Mouse (Mus musculus) ES-Bruce4 (cell line): ENCODE results near the gene Pigs. TPM values are rescaled to one million over a fixed set of nuclear protein-coding genes. Genes with fewer than 3 reads are reported as not detected.

Source experiments
- H3K27ac ChIP-seq: 2 replicates; pipeline ENCODE4 v1.5.1; 2012; ENCODE audit warnings: low read length, inconsistent platforms; ENCODE audit not compliant: insufficient read depth
- H3K27me3 ChIP-seq: 2 replicates; pipeline ENCODE4 v1.6.1; 2012; ENCODE audit warnings: mild to moderate bottlenecking, low read length, inconsistent platforms; ENCODE audit not compliant: control insufficient read depth, poor library complexity, insufficient read depth, severe bottlenecking
- H3K36me3 ChIP-seq: 2 replicates; pipeline ENCODE4 v1.6.1; 2012; ENCODE audit warnings: inconsistent platforms, mild to moderate bottlenecking, low read length, moderate library complexity; ENCODE audit not compliant: control insufficient read depth, poor library complexity, insufficient read depth, severe bottlenecking
- H3K4me1 ChIP-seq: one replicate; pipeline ENCODE4 v1.8.1; 2011; ENCODE audit warnings: low read length; ENCODE audit not compliant: control insufficient read depth, insufficient read depth
- H3K4me3 ChIP-seq: 2 replicates; pipeline ENCODE4 v1.5.1; 2011; ENCODE audit warnings: low read depth, mild to moderate bottlenecking, low read length
- H3K9ac ChIP-seq: 2 replicates; pipeline ENCODE4 v1.6.1; 2012; ENCODE audit warnings: low read depth, mild to moderate bottlenecking, inconsistent platforms; ENCODE audit not compliant: poor library complexity, severe bottlenecking
- H3K9me3 ChIP-seq: replicated peaks from 2 replicates; pipeline ENCODE4 v1.6.1; 2012; ENCODE audit warnings: mild to moderate bottlenecking, low read length, inconsistent platforms; ENCODE audit not compliant: control insufficient read depth, poor library complexity, insufficient read depth, severe bottlenecking
- CTCF ChIP-seq: IDR thresholded peaks from one replicate; pipeline ENCODE4 v1.8.1; 2011; ENCODE audit warnings: low read depth, low read length
- EP300 ChIP-seq: IDR thresholded peaks from 2 replicates; pipeline ENCODE4 v1.6.1; 2011; ENCODE audit warnings: low read depth, low read length; ENCODE audit not compliant: insufficient read depth
- POLR2A ChIP-seq: IDR thresholded peaks from one replicate; pipeline ENCODE4 v1.8.1; 2011; ENCODE audit warnings: low read length; ENCODE audit not compliant: insufficient read depth
- polyA plus RNA-seq: library from polyadenylated mRNA; stranded (reverse); fragments of >200 nt; gene quantifications from 2 replicates; pipeline ENCODE4 v1.2.4, GENCODE M21; 2011; ENCODE audit warnings: low read depth; ENCODE audit not compliant: missing spikeins, insufficient read depth, insufficient read length

Pigs gene
- polyA plus RNA-seq, 1 experiment = 24.2 TPM

DNA sequence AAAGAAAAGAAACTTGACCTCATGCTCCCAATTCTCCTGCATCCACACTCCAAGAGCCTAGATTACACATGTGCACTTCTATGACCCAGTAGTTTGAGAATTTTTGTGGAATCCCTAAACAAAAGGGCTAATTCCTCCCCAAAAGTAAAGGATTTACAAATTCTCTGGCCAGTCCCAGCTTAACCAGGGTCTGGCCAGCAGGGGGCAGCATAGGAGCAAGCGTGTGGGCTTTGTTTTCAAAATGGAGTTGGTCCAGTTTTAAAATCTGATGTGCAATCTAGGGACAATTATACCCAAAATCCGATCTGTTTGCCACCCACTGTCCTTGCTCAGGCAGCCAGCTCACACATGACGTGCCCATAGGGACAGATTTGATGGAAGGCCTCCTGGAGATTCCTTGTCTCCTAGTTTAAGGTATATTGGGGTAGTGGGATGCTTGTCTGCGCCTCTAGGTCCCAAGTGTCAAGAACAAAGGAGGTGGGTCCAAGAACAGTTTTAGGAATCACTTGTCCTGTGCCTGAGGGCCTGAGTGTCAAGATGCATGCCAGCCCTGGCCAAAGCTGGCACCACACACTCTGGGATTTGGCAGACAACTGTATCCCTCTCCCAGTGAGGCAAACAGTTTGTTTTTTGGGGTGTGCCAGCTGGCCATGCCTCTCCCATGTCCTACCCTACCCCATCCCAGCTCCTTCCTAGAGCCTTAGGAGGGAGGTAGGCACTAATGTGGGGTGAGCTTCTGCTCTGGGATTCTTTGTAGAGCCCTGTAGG, 27.4 kb downstream of the Pigs start:
- no peaks in the 10 kb centered on the region for H3K9me3 ChIP-seq
- no peaks in the 10 kb centered on the region for H3K27me3 ChIP-seq
- H3K9ac ChIP-seq = no peak overlapping the region
- TF ChIP-seq CTCF = peak; percentile 80
- TF ChIP-seq EP300 = no peak
- H3K4me3 ChIP-seq = no peak overlapping the region
- peaks cover 3% of the 10 kb centered on the region for H3K4me1 ChIP-seq
- no peaks in the 10 kb centered on the region for H3K36me3 ChIP-seq
- no peak overlapping the region for H3K27ac ChIP-seq

DNA sequence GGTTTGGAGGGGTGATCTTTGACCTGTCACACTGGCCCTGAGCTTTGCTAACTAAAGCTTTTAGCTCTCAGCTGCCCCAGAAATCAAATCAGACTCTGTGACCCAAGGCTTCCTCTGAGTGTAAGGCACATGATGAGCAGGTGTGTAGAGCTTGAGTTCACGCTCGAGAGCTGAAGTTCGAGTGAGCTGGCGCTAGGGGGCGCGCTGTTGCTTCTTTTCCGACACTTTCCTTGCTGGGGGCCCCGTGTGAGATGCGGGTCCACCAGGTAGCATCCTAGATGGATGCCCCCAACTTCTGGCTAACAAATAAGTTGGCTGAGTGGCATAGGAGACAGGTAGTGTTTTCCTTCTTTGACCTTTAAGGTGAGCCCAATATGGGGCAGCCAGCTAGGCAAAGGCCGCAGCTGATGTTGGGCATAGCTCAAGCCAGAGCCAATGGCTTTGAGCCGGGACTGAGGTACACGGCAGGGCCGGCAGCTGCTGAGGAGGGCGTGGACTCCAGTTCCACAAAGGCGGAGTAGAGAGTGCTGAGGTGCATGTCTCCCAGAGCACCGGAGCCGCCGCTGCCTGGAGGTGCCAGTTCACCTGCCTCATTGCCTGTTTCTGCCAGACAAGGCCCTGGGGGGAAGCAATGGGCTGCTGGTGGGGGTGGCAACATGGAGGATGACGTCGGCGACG, 30.3 kb downstream of the Pigs start:
- no peak for TF ChIP-seq POLR2A
- TF ChIP-seq EP300 = 0 out of 2 replicates have a peak, but pooled peaks have one; percentile 16
- TF ChIP-seq CTCF = peak; percentile 91
- Histone ChIP-seq H3K27me3 (no peaks in the 10 kb centered on the region), H3K9me3 (no peaks in the 10 kb centered on the region), H3K4me3 (peak overlapping the region; percentile 43), H3K9ac (0 out of 2 replicates have a peak overlapping the region, but pooled peaks have one; percentile 1), H3K36me3 (no peaks in the 10 kb centered on the region), H3K27ac (no peak overlapping the region), H3K4me1 (no peaks in the 10 kb centered on the region)

DNA sequence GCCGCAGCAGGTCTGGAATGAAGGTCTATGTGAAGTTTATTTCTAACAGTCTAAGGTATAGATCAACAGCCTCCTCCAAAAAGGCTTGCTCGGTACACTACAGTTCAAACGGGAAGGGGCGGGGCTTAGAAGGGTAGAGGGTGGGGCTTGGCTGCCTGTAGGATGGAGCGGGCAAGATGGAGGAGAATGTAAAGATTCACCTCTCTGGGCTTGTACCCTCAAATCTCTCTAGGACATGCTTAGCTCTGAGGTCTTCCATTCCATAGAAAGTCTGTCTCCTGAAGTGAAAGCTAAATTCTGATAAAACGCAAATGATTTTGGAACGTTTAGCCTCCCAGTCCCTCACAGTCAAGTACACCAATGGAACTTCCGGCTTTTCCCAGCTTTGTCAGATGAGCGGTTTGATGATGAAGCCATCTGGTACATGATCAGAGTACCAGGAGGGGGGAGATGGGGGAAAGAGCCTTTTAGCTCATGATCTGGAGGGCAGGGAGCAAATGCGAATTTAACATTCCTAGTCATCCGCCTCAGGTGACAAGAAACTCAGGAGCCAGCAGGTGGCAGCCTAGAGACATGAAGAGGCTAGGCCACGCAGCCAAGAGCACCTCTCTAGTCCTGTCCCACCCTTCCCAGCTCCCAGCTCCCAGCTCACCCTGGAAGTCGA, 32.0 kb downstream of the Pigs start:
- no peaks in the 10 kb centered on the region for H3K4me1 ChIP-seq
- H3K9me3 ChIP-seq = no peaks in the 10 kb centered on the region
- H3K36me3 ChIP-seq = no peaks in the 10 kb centered on the region
- H3K9ac ChIP-seq = peak overlapping the region; percentile 41
- H3K27ac ChIP-seq = peak overlapping the region; percentile 1; the same call in 1 of the 2 replicates
- no peaks in the 10 kb centered on the region for H3K27me3 ChIP-seq
- H3K4me3 ChIP-seq = peak overlapping the region; percentile 65
- peak; percentile 68 for TF ChIP-seq POLR2A
- TF ChIP-seq CTCF = peak; percentile 81
- TF ChIP-seq EP300 = no peak

DNA sequence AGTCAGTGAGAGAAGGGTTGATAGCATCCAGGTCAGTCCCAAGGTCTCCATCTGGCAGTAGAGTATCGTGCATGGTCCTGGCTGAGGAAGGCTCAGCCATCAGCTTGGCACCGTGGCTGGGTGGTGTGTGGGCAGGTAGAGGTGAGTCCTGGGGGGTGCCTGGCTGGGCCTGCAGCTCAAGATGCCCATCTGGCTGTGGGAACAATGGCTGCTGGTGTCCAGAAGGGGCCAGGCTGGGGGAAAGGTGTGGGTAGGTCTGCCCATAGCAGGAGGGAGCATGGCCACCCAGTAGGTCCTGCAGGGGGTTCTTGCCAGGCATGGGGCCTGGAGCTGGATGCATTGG, 32.5 kb downstream of the Pigs start:
- no peak overlapping the region for H3K4me3 ChIP-seq
- TF ChIP-seq EP300 (no peak), CTCF (no peak), POLR2A (no peak)
- no peaks in the 10 kb centered on the region for H3K9me3 ChIP-seq
- H3K4me1 ChIP-seq = no peaks in the 10 kb centered on the region
- no peaks in the 10 kb centered on the region for H3K27me3 ChIP-seq
- H3K27ac ChIP-seq = no peak overlapping the region
- no peaks in the 10 kb centered on the region for H3K36me3 ChIP-seq
- H3K9ac ChIP-seq = no peak overlapping the region

DNA sequence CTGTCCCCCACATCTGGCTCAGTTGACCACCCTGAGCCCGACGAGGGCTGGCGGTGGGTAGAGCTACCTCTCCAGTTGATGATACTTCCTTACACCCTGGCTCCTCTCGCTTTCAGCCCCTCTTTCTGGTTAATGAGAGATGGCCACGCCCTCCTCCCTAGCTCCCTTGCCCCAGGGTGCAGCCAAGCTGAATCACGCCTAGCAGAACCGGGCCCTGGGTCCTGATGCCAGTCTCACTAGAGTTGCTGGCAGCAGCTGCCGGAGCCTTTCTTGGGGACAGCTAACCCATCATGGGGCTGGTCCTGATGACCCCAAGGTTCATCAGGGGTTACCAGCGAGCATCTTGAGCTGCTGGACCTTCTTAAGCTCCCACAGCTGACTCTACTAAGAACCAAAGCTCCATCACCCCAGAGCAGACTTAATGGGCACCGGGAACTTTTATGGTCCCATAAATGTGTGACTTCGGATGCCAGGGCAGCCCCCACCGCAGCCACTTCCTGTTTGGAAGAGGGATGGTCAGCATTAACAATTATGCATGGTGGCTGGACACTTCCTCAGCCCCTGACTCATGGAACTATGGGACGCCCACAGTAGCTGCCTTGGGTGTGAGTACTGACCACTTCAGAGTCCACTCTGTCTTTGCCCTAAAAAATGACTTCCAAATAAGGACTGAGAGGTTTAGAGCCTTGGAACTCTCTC, 35.2 kb downstream of the Pigs start:
- TF ChIP-seq CTCF = no peak
- no peak for TF ChIP-seq POLR2A
- TF ChIP-seq EP300 = no peak
- Histone ChIP-seq H3K9ac (no peak overlapping the region), H3K27ac (no peak overlapping the region), H3K9me3 (no peaks in the 10 kb centered on the region), H3K27me3 (no peaks in the 10 kb centered on the region), H3K4me3 (no peak overlapping the region), H3K36me3 (no peaks in the 10 kb centered on the region), H3K4me1 (no peaks in the 10 kb centered on the region)
